Mouse (Mus musculus): ENCODE results near the gene 5730522E02Rik.
"Not testable (repeated sequence)": the region's sequence is repeated elsewhere in the genome, so short reads cannot be mapped to it uniquely, and the experiment has no call there.

5730522E02Rik gene

DNA sequence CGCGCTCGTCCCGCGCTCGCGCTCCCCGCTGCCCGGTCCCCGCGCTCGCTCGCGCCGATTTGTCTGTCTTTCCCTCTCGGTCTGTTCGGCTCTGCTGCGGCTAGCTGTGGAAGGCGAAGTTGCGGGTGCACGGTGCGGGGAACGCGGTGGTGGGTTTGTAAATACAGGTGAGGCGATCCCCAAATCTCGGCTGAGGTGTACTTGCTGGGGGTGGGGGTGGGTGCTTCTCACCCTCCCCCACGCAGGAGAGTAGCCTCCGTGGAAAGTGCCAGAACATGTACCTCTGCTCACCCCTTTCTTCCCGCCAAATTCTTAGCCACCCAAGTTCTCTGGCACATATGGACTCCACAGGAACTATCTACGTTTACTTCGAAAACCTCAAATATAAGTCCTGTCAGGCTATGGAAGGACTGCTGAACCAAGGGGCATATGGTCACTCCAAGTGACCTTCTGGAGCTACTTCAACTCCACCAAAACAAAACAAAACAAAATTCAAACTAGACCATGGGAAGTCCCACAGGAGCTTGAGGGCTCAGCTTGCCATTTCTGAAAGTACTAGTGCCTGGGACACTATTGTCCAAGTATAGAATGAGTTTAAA, at the start of gene 5730522E02Rik:
5730522E02Rik (minus strand) TSS at position 182 of the 599 bp plus-strand sequence.
- no peak for DNase-seq (ENCODE audit: low spot score in 2 of 2)

- DNase-seq (ENCODE audit: low spot score in 2 of 2): no peak
Observed at GRCm38 (mm10) chr11:26236540-26236939, 26.0 kb upstream of the 5730522E02Rik start.

DNA sequence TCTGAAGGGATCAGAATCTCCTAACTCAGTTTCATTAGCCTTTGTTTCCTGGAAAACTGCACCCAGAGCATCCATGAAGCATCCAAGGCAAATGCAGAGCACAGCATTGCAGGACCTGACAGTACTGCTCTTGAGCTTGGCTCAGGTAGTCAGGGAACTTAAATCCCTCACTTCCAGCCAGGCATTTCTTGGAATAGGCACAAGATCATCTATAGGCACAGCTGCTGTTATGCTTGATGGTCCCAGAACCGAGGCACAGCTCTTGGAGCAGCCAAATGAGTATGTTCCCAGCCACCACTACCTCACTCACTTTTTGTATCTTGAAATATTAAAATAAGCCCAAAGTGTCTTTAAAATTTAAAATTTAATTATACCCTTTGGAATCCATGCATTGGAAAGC, 19.3 kb upstream of the 5730522E02Rik start:
- no peak for DNase-seq (ENCODE audit: low spot score in 2 of 2)

DNA sequence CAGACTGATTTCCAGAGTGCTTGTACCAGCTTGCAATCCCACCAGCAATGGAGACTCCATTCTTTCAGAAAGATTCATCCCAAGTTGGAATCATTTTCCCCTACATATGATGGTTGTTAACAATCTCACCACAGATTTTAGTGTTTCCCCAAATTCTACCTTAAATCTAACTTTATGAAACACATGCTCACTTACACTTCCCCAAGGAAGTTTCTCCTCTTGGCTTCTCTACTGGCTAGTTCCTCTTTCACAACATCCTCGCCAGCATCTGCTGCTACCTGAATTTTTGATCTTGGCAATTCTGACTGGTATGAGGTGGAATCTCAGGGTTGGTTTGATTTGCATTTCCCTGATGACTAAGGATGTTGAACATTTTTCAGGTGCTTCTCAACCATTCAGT, 3.1 kb upstream of the 5730522E02Rik start:
- DNase-seq (ENCODE audit: low spot score in 2 of 2): not testable (repeated sequence)

GRCm38 (mm10) chr11:26209811-26210581, 567 bp downstream of the 5730522E02Rik start:
- DNase-seq (ENCODE audit: low spot score in 2 of 2): peak; percentile 35 to 38

DNA sequence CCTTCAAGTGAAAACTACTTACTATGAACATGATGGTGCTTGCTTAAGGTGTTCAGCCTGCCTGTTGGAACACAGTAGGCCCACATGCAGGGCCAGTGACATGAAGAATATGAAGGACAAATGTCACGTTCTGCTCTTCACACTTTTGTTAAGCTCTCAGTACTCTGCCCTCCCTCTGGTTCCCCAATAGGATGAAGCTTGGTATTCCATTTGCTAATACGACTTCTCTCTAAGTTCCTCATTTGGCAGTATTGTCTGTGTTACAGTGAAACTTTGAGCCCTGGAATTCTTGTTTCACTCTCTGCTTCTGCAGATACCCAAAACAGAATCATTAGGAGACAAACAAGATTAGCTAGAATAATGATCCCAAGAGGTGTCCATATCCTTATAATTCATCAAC, 7.1 kb downstream of the 5730522E02Rik start:
- no peak for DNase-seq (ENCODE audit: low spot score in 2 of 2)

GRCm38 (mm10) chr11:26202842-26203241, 7.7 kb downstream of the 5730522E02Rik start:
- DNase-seq (ENCODE audit: low spot score in 2 of 2): no peak

GRCm38 (mm10) chr11:26201778-26202097, 8.8 kb downstream of the 5730522E02Rik start:
- no peak for DNase-seq (ENCODE audit: low spot score in 2 of 2)

- peak in 1 of 2 experiments; percentile 30 for DNase-seq (ENCODE audit: low spot score in 2 of 2)
Observed at GRCm38 (mm10) chr11:26200970-26201777, 9.4 kb downstream of the 5730522E02Rik start.

DNA sequence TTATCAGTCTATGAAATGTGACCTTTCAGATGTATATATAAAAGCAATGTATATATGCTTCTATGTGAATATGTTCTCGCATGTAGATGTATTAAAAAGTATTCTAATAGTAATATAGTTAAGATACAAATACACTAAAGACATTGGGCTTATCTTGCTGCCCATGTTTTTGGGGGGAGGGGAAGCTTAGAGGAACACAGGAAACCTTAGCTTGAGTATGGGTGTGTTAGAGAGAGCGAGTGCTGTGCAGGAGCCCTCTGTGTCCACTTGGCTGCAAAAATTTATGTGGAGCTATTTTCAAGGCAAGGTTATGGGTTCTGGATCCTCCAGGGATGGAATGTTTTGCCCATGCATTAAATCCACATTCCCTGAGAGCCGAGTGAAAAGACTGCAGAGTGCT, 15.1 kb downstream of the 5730522E02Rik start:
- DNase-seq (ENCODE audit: low spot score in 2 of 2): no peak

DNA sequence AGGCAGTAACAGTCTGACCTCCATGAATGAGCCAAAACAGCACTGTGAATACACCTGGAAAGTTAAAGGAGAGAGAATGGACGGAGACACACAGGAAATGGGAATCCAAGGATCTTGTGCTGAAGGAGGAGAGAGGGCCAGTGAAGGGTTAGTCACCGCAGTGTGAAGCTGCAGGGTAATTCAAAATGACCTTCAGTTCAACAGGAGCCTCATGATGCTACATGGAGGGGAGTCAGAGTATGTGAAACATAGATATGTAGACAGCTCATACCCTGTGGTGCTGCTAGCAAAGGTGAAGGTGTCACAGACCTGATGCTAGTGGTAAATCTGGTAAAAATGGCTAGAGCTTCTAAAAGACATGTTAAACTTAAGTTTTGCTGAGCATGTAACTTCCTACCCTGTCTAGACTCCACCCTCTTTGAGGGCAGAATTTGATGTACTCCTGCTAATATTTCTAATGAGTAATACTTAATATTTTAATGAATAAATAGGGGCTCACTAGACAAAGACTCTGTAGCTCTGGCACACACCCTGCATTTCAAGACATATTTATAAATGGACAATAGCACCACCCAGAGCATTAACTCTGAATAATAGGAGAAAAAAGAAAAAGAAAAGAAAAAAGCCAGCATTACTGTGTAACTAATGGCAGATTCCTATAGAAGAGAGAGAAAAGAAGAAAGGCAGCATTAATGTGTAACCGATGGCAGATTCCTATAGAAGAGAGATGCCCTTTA, 23.2 kb downstream of the 5730522E02Rik start:
- no peak for DNase-seq (ENCODE audit: low spot score in 2 of 2)

- DNase-seq (ENCODE audit: low spot score in 2 of 2): no peak
Observed at GRCm38 (mm10) chr11:26170572-26170971, 40.0 kb downstream of the 5730522E02Rik start.

DNA sequence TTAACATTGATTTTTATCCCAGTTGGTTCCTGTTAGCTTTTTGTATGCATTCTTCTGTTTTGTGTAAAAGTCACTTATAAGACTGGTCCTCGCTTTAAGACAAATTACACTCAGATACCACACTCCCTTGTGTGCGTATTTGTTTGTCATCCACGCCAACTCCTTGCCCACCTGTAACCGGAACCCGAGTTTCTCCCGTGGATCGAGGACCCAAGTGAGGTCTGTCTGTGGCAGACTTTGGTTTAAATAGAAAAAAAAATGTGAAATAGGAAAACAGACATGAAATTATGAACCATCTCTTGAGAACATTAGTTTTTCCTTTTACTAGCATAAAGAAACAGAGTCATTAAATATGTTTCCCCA, 43.0 kb downstream of the 5730522E02Rik start:
- no peak for DNase-seq (ENCODE audit: low spot score in 2 of 2)

DNA sequence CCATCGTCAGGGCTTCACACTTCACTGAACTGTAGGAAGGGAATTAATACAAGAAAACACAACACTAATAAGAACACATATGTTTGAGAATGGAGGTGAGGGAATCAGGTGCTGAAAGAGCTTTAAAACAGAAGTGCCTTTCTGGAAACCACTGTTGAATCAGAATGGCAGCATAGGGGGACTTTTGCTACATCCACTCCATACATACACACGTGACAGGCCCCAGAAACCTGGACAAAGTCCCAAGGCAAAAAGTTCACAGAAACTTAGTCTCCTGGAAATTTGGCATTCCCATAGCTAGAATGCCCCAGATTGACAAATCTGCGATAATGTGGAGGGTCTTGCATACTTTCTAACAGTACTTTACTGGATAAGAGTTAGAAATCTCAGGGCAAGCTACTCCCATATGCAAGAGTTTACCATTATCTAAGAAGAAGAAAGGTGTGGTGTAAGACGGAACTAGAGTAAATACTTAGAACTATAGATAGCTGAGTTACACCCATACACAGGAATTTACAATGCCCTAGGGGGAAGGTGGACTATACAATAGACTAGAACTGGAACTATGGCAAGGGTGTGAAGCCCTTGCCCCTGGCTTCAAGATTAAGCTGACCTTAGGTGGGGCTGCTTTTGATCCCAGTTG, 43.5 kb downstream of the 5730522E02Rik start:
- DNase-seq (ENCODE audit: low spot score in 2 of 2): no peak

DNA sequence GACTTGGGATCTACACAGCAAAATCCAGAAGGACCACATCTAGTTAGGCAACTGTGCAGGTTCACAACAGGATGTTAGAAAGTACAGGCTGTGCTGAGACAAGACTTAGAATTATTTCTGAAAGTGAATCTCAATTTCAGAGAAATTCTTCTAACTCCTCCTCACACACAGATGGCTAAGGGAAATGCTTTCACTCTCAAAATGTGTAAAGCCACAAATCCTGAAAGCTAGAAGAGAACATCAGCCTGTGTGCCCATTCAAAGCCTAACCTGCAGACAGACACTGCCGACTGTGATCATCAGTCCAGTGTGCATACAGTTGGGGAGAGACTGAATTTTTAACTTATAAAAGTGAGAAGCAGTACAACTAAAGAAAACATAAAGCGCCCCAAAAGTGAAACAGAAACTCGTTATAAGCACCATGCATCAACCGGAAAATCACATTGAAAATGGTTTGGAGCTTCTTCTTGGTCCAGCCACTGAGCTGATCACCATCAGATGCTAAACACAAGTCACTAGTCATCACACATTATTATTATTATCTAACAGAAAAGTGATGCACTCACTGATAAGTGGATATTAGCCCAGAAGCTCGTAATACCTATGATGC, 45.8 kb downstream of the 5730522E02Rik start:
- DNase-seq (ENCODE audit: low spot score in 2 of 2): no peak

- DNase-seq (ENCODE audit: low spot score in 2 of 2): no peak
Observed at GRCm38 (mm10) chr11:26161354-26161753, 49.2 kb downstream of the 5730522E02Rik start.

GRCm38 (mm10) chr11:26159033-26159432, 51.5 kb downstream of the 5730522E02Rik start:
- no peak for DNase-seq (ENCODE audit: low spot score in 2 of 2)

DNA sequence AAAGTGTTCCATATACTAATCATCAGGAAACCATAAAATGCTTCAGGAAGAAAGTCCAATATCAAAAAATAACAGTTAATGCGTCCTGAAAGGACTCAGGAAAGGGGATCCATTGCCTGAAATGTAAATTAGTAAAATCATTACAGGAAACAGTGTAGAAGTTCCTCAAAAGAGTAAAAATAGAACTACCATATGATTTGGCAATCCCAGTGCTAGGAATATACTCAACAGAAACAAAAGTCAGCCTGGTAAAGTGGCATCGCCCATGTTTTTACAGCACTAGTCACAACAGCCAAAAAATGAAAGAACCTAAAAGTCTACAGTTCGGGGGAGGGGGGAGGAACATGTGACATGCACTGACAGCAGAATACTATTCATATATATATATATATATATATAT, 70.5 kb downstream of the 5730522E02Rik start:
- no peak for DNase-seq (ENCODE audit: low spot score in 2 of 2)

DNA sequence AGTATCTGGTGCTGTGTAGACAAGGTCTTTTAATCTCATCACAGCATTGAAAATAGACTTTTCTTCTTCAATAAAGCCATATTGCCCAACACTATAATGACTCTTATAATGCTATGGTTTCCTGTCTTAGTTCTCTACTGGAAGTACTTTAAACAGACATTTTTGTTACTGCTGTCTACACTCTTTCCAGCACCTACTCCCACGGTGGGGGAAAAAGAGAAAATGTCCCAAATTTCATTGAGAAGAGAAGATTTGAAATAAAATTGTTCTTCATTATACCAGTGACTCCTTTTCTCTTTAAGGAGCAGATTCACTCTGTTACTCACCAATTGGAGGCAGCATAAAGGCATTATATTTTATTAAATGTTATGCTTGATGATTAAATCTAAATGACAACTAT, 72.5 kb downstream of the 5730522E02Rik start:
- no peak for DNase-seq (ENCODE audit: low spot score in 2 of 2)

DNA sequence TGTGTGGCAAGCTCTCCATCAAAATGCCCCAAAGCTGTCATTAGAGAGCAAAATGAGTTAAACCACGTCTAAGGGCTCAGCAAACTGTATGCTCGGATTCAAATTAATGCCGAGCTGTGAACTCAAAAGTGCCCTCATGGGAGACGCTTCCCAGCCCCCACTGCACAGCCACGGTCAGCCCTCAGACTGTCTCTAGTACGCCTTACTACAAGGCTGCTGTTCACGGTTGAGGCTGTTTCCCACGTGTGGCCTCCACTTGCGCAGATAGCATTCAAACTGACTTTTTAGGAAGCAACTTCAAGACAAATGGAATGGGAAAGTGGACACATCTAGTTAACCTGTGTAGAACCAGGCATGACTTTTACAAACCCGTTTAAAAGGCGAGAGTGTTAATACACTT, 79.7 kb downstream of the 5730522E02Rik start:
- no peak for DNase-seq (ENCODE audit: low spot score in 2 of 2)

DNA sequence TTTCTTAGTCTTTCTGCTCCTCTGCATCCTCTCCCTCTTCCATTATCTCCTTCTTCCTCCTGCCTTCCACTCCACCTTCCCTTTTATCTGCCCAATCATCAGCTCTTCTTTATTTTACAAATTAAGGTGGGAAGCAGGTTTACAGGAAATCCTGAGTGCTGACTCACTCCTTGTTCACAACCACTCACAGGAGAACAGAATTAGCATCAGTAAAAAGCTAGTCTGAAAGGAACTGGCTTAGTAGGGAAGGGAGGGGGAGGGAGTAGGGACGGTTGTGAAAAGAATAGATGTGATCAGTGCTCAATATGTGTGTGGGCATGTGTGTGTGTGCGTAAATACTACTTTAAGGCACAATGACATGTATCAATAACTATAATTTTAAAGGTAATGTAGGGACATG, 81.5 kb downstream of the 5730522E02Rik start:
- no peak for DNase-seq (ENCODE audit: low spot score in 2 of 2)

Data from frontal cortex, postnatal 14 days (tissue).